Mouse (Mus musculus): Measurements from ENCODE around the gene Sfxn1. TPM values are rescaled to one million over a fixed set of nuclear protein-coding genes. Genes with fewer than 3 reads are reported as not detected.

Sfxn1 gene
- polyA plus RNA-seq, 1 experiment from 2014 or later = 110 TPM

GRCm38 (mm10) chr13:54073491-54073890 lies 1.8 kb downstream of the Sfxn1 start:
- Histone ChIP-seq H3K27me3 (ENCODE audit: control insufficient read depth, insufficient read depth, low read length) (no peaks in the 10 kb centered on the region), H3K4me2 (replicated peaks; ENCODE audit: low read depth, low read length) (peak overlapping the region; percentile 56; the same call in 1 of the 2 replicates), H3K4me3 (ENCODE audit: low read length) (no peak overlapping the region), H3K4me1 (ENCODE audit: control insufficient read depth, insufficient read depth, low read length) (0 out of 2 replicates have a peak, but pooled peaks cover 6% of the 10 kb centered on the region), H3K27ac (ENCODE audit: low read depth, low read length) (peak overlapping the region; percentile 62; the same call in 1 of the 2 replicates), H3K36me3 (ENCODE audit: control insufficient read depth, insufficient read depth, low read length) (no peaks in the 10 kb centered on the region), H3K9me3 (ENCODE audit: control insufficient read depth, low read length) (no peaks in the 10 kb centered on the region), H3K9ac (ENCODE audit: low read depth, low read length) (no peak overlapping the region)
- WGBS = 72% methylated on average over 2 of the region's 2 CpGs
- ATAC-seq (ENCODE audit: low FRiP score, low TSS enrichment) = no peak

GRCm38 (mm10) chr13:54075416-54075815 lies 3.7 kb downstream of the Sfxn1 start:
- H3K27me3 ChIP-seq (ENCODE audit: control insufficient read depth, insufficient read depth, low read length) = no peaks in the 10 kb centered on the region
- no peak overlapping the region for H3K27ac ChIP-seq (ENCODE audit: low read depth, low read length)
- 0 out of 2 replicates have a peak, but pooled peaks cover 6% of the 10 kb centered on the region for H3K4me1 ChIP-seq (ENCODE audit: control insufficient read depth, insufficient read depth, low read length)
- H3K4me3 ChIP-seq (ENCODE audit: low read length) = no peak overlapping the region
- ATAC-seq (ENCODE audit: low FRiP score, low TSS enrichment) = no peak
- H3K4me2 ChIP-seq (replicated peaks; ENCODE audit: low read depth, low read length) = no peak overlapping the region
- WGBS = 87% methylated on average over 2 of the region's 2 CpGs
- no peaks in the 10 kb centered on the region for H3K36me3 ChIP-seq (ENCODE audit: control insufficient read depth, insufficient read depth, low read length)
- no peaks in the 10 kb centered on the region for H3K9me3 ChIP-seq (ENCODE audit: control insufficient read depth, low read length)
- H3K9ac ChIP-seq (ENCODE audit: low read depth, low read length) = no peak overlapping the region

- Histone ChIP-seq H3K27me3 (ENCODE audit: control insufficient read depth, insufficient read depth, low read length) (no peaks in the 10 kb centered on the region), H3K4me1 (ENCODE audit: control insufficient read depth, insufficient read depth, low read length) (0 out of 2 replicates have a peak, but pooled peaks cover 6% of the 10 kb centered on the region), H3K4me2 (replicated peaks; ENCODE audit: low read depth, low read length) (no peak overlapping the region), H3K36me3 (ENCODE audit: control insufficient read depth, insufficient read depth, low read length) (no peaks in the 10 kb centered on the region), H3K27ac (ENCODE audit: low read depth, low read length) (no peak overlapping the region), H3K9ac (ENCODE audit: low read depth, low read length) (no peak overlapping the region), H3K9me3 (ENCODE audit: control insufficient read depth, low read length) (no peaks in the 10 kb centered on the region), H3K4me3 (ENCODE audit: low read length) (no peak overlapping the region)
- 91% methylated on average over 6 of the region's 6 CpGs for WGBS
- no peak for ATAC-seq (ENCODE audit: low FRiP score, low TSS enrichment)
Observed at GRCm38 (mm10) chr13:54076051-54076450, 4.4 kb downstream of the Sfxn1 start.

GRCm38 (mm10) chr13:54076762-54077460 lies 5.2 kb downstream of the Sfxn1 start:
- Histone ChIP-seq H3K9me3 (ENCODE audit: control insufficient read depth, low read length) (no peaks in the 10 kb centered on the region), H3K36me3 (ENCODE audit: control insufficient read depth, insufficient read depth, low read length) (no peaks in the 10 kb centered on the region), H3K27me3 (ENCODE audit: control insufficient read depth, insufficient read depth, low read length) (no peaks in the 10 kb centered on the region), H3K4me3 (ENCODE audit: low read length) (no peak overlapping the region), H3K4me1 (ENCODE audit: control insufficient read depth, insufficient read depth, low read length) (0 out of 2 replicates have a peak, but pooled peaks cover 6% of the 10 kb centered on the region), H3K9ac (ENCODE audit: low read depth, low read length) (no peak overlapping the region), H3K4me2 (replicated peaks; ENCODE audit: low read depth, low read length) (no peak overlapping the region), H3K27ac (ENCODE audit: low read depth, low read length) (no peak overlapping the region)
- ATAC-seq (ENCODE audit: low FRiP score, low TSS enrichment) = no peak
- 89% methylated on average over 11 of the region's 11 CpGs for WGBS

- Histone ChIP-seq H3K9ac (ENCODE audit: low read depth, low read length) (no peak overlapping the region), H3K27ac (ENCODE audit: low read depth, low read length) (no peak overlapping the region), H3K4me1 (ENCODE audit: control insufficient read depth, insufficient read depth, low read length) (0 out of 2 replicates have a peak, but pooled peaks cover 5% of the 10 kb centered on the region), H3K27me3 (ENCODE audit: control insufficient read depth, insufficient read depth, low read length) (no peaks in the 10 kb centered on the region), H3K4me3 (ENCODE audit: low read length) (no peak overlapping the region), H3K9me3 (ENCODE audit: control insufficient read depth, low read length) (no peaks in the 10 kb centered on the region), H3K36me3 (ENCODE audit: control insufficient read depth, insufficient read depth, low read length) (no peaks in the 10 kb centered on the region), H3K4me2 (replicated peaks; ENCODE audit: low read depth, low read length) (no peak overlapping the region)
- WGBS = 69% methylated on average over 11 of the region's 11 CpGs
- ATAC-seq (ENCODE audit: low FRiP score, low TSS enrichment) = no peak
Observed at GRCm38 (mm10) chr13:54077470-54078174, 6.0 kb downstream of the Sfxn1 start.

GRCm38 (mm10) chr13:54079782-54080759 lies 8.4 kb downstream of the Sfxn1 start:
- H3K9ac ChIP-seq (ENCODE audit: low read depth, low read length) = no peak overlapping the region
- H3K4me2 ChIP-seq (replicated peaks; ENCODE audit: low read depth, low read length) = no peak overlapping the region
- WGBS = 73% methylated on average over 12 of the region's 12 CpGs
- H3K9me3 ChIP-seq (ENCODE audit: control insufficient read depth, low read length) = no peaks in the 10 kb centered on the region
- no peak overlapping the region for H3K27ac ChIP-seq (ENCODE audit: low read depth, low read length)
- no peaks in the 10 kb centered on the region for H3K4me1 ChIP-seq (ENCODE audit: control insufficient read depth, insufficient read depth, low read length)
- H3K4me3 ChIP-seq (ENCODE audit: low read length) = no peak overlapping the region
- ATAC-seq (ENCODE audit: low FRiP score, low TSS enrichment) = no peak
- no peaks in the 10 kb centered on the region for H3K27me3 ChIP-seq (ENCODE audit: control insufficient read depth, insufficient read depth, low read length)
- H3K36me3 ChIP-seq (ENCODE audit: control insufficient read depth, insufficient read depth, low read length) = peaks cover under 1% of the 10 kb centered on the region; the same call in 1 of the 2 replicates

- Histone ChIP-seq H3K27ac (ENCODE audit: low read depth, low read length) (no peak overlapping the region), H3K4me3 (ENCODE audit: low read length) (no peak overlapping the region), H3K9me3 (ENCODE audit: control insufficient read depth, low read length) (no peaks in the 10 kb centered on the region), H3K36me3 (ENCODE audit: control insufficient read depth, insufficient read depth, low read length) (peaks cover 7% of the 10 kb centered on the region), H3K9ac (ENCODE audit: low read depth, low read length) (no peak overlapping the region), H3K27me3 (ENCODE audit: control insufficient read depth, insufficient read depth, low read length) (no peaks in the 10 kb centered on the region), H3K4me1 (ENCODE audit: control insufficient read depth, insufficient read depth, low read length) (no peaks in the 10 kb centered on the region), H3K4me2 (replicated peaks; ENCODE audit: low read depth, low read length) (no peak overlapping the region)
- ATAC-seq (ENCODE audit: low FRiP score, low TSS enrichment) = no peak
- WGBS = 94% methylated on average over 1 of the region's 1 CpGs
Observed at GRCm38 (mm10) chr13:54080785-54081184, 9.1 kb downstream of the Sfxn1 start.

- H3K27me3 ChIP-seq (ENCODE audit: control insufficient read depth, insufficient read depth, low read length) = no peaks in the 10 kb centered on the region
- H3K4me1 ChIP-seq (ENCODE audit: control insufficient read depth, insufficient read depth, low read length) = no peaks in the 10 kb centered on the region
- 73% methylated on average over 5 of the region's 5 CpGs for WGBS
- H3K4me3 ChIP-seq (ENCODE audit: low read length) = no peak overlapping the region
- H3K4me2 ChIP-seq (replicated peaks; ENCODE audit: low read depth, low read length) = no peak overlapping the region
- H3K9ac ChIP-seq (ENCODE audit: low read depth, low read length) = no peak overlapping the region
- no peak overlapping the region for H3K27ac ChIP-seq (ENCODE audit: low read depth, low read length)
- ATAC-seq (ENCODE audit: low FRiP score, low TSS enrichment) = no peak
- H3K36me3 ChIP-seq (ENCODE audit: control insufficient read depth, insufficient read depth, low read length) = peaks cover 27% of the 10 kb centered on the region
- H3K9me3 ChIP-seq (ENCODE audit: control insufficient read depth, low read length) = no peaks in the 10 kb centered on the region
Observed at GRCm38 (mm10) chr13:54082946-54083345, 11.3 kb downstream of the Sfxn1 start.
